Mouse (Mus musculus): ENCODE results near the gene Bloc1s5. TPM values are rescaled to one million over a fixed set of nuclear protein-coding genes. Genes with fewer than 3 reads are reported as not detected.

Gene Bloc1s5
- polyA plus RNA-seq (2017; shearing (Covaris generic)): 12.3 TPM

GRCm38 (mm10) chr13:38634800-38635269 is at the start of gene Bloc1s5:
Gene Bloc1s5 (minus strand): TSS chr13:38635109.

GRCm38 (mm10) chr13:38658528-38659280 is 23.8 kb upstream of the Bloc1s5 start, which contains the start of gene Eef1e1:
Gene Eef1e1 (minus strand): TSS chr13:38659058.

Other genes with a start within 250 kb of the Bloc1s5 start
- 22.7 TPM for gene Txndc5, start 106.3 kb downstream of the Bloc1s5 start, polyA plus RNA-seq (2017; shearing (Covaris generic))
- 44.1 TPM for gene Eef1e1, start 23.9 kb upstream of the Bloc1s5 start, polyA plus RNA-seq (2017; shearing (Covaris generic))

Data from inflammation-experienced regulatory T-cells, adult 16 weeks (primary cell).